In the genomic region with DNA sequence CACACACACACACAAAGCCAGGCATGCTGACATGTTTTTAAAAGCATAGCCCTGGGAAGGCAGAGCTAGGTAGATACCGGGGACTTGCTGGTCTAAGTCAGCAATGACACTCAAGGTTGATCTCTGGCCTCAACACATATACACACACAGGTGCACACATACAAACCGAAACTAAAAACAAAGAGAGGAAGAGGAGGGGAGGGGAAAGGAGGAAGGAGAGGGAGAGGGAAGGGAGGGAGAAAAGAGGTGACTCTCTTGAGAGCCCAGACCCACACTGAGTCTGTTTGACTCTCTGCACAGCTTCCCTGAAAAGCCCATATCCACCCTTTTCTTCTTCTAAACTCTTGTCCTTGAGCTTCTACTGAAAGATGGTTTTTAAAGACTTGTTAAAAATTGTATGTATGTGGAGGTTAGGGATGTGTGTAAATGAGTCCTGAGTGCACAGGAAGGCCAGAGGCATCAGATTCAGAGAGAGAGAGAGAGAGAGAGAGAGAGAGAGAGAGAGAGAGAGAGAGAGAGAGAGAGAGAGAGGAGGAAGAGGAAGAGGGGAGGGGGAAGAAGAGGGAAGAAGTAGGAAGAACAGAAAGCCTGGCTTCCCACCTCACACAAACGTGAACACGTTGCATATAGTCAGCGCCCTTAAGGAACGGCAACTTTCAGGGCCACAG, we compare ENCODE assay signal across 12 mouse cellular contexts. TPM values are rescaled to one million over a fixed set of nuclear protein-coding genes. Genes with fewer than 3 reads are reported as not detected.
DNase-seq lines count a peak whose midpoint lies in the region; ATAC-seq and TF ChIP-seq lines count a peak whose summit lies in the region.
"Had no signal": no experiment of that assay in that cellular context is flagged by ENCODE, and none has a peak within 500 bp of the region (broad histone marks: within the 10 kb centered on the region; RNA-seq: fewer than 3 reads in every experiment).

No protein-coding gene starts in this region.

- peak overlapping the region; percentile 29 for H3K4me2 ChIP-seq in heart, embryonic 16.5 days (ENCODE audit: low read depth, low read length)
- peak overlapping the region; percentile 69 for H3K4me2 ChIP-seq in liver, postnatal 0 days (ENCODE audit: low read depth, low read length)
- no peak overlapping the region for H3K4me2 ChIP-seq in hindbrain, postnatal 0 days (ENCODE audit: low read depth, low read length)
- H3K4me2 ChIP-seq: neural tube, embryonic 12.5 days had no signal

- peaks cover 4% of the 10 kb centered on the region for H3K4me1 ChIP-seq in heart, embryonic 16.5 days (ENCODE audit: control insufficient read depth, insufficient read depth, low read length)
- peaks cover 95% of the 10 kb centered on the region for H3K4me1 ChIP-seq in G1E (ENCODE audit: insufficient read depth, low read depth, low read length)
- peaks cover 41% of the 10 kb centered on the region for H3K4me1 ChIP-seq in liver, postnatal 0 days (ENCODE audit: insufficient read depth)
- no peaks in the 10 kb centered on the region for H3K4me1 ChIP-seq in hindbrain, postnatal 0 days (ENCODE audit: insufficient read depth, low read length)
- H3K4me1 ChIP-seq: neural tube, embryonic 12.5 days had no signal

- H3K36me3 ChIP-seq in heart, embryonic 16.5 days (ENCODE audit: control insufficient read depth, insufficient read depth): no peaks in the 10 kb centered on the region
- no peaks in the 10 kb centered on the region for H3K36me3 ChIP-seq in G1E (replicated peaks)
- no peaks in the 10 kb centered on the region for H3K36me3 ChIP-seq in liver, postnatal 0 days (replicated peaks; ENCODE audit: insufficient read depth, low read length)
- H3K36me3 ChIP-seq in hindbrain, postnatal 0 days (ENCODE audit: insufficient read depth, low read length): no peaks in the 10 kb centered on the region
- H3K36me3 ChIP-seq: neural tube, embryonic 12.5 days had no signal

- ATAC-seq in heart, embryonic 16.5 days (replicated peaks; ENCODE audit: extremely low read depth, insufficient read depth, low FRiP score): no peak
- no peak for ATAC-seq in G1E (ENCODE audit: extremely low read depth, insufficient number of reproducible peaks, low FRiP score, poor library complexity, severe bottlenecking)
- no peak for ATAC-seq in liver, postnatal 0 days
- no peak for ATAC-seq in hindbrain, postnatal 0 days
- ATAC-seq: forebrain, embryonic 14.5 days; Patski had no signal

- H3K4me3 ChIP-seq in heart, embryonic 16.5 days (ENCODE audit: low read length): no peak overlapping the region
- peak overlapping the region; percentile 63 for H3K4me3 ChIP-seq in G1E (ENCODE audit: low read depth, low read length)
- peak overlapping the region; percentile 26 for H3K4me3 ChIP-seq in liver, postnatal 0 days (ENCODE audit: low read depth, low read length)
- H3K4me3 ChIP-seq in hindbrain, postnatal 0 days (ENCODE audit: low read length): no peak overlapping the region
- H3K4me3 ChIP-seq: neural tube, embryonic 12.5 days had no signal

- H3K27me3 ChIP-seq in heart, embryonic 16.5 days (ENCODE audit: control insufficient read depth, insufficient read depth, low read length): no peaks in the 10 kb centered on the region
- no peaks in the 10 kb centered on the region for H3K27me3 ChIP-seq in G1E (ENCODE audit: insufficient read depth, low read length)
- H3K27me3 ChIP-seq in liver, postnatal 0 days (ENCODE audit: insufficient read depth, low read length): no peaks in the 10 kb centered on the region
- no peaks in the 10 kb centered on the region for H3K27me3 ChIP-seq in hindbrain, postnatal 0 days (ENCODE audit: insufficient read depth, low read length)
- H3K27me3 ChIP-seq: neural tube, embryonic 12.5 days; Patski had no signal

- no peaks in the 10 kb centered on the region for H3K9me3 ChIP-seq in heart, embryonic 16.5 days (replicated peaks; ENCODE audit: control insufficient read depth, low read length)
- no peaks in the 10 kb centered on the region for H3K9me3 ChIP-seq in G1E (replicated peaks)
- no peaks in the 10 kb centered on the region for H3K9me3 ChIP-seq in liver, postnatal 0 days (ENCODE audit: low read length)
- no peaks in the 10 kb centered on the region for H3K9me3 ChIP-seq in hindbrain, postnatal 0 days (ENCODE audit: low read length)
- H3K9me3 ChIP-seq: neural tube, embryonic 12.5 days had no signal

- TF ChIP-seq EP300 in liver, postnatal 0 days (IDR thresholded peaks at IDR 0.05; ENCODE audit: low read depth): no peak

- H3K9ac ChIP-seq in heart, embryonic 16.5 days (ENCODE audit: low read length): no peak overlapping the region
- H3K9ac ChIP-seq in liver, postnatal 0 days (replicated peaks): no peak overlapping the region
- H3K9ac ChIP-seq in hindbrain, postnatal 0 days (replicated peaks; ENCODE audit: low read length): no peak overlapping the region
- H3K9ac ChIP-seq: neural tube, embryonic 12.5 days had no signal

- no peak for DNase-seq in heart, adult 18-20 months
- DNase-seq in A20 (ENCODE audit: low read depth, low spot score) (peak; percentile 86), G1E (ENCODE audit: low spot score) (no peak)
- no peak for DNase-seq in liver, postnatal 0 days
- no peak for DNase-seq in adrenal gland, postnatal 25 days
- DNase-seq in hindbrain, postnatal 0 days (ENCODE audit: low spot score): no peak
- no peak for DNase-seq in left cerebral cortex, adult 8-10 months (ENCODE audit: low spot score in 2 of 2)
- DNase-seq: layer of hippocampus, postnatal 36 days had no signal

- TF ChIP-seq CTCF in G1E (IDR thresholded peaks at IDR 0.05; ENCODE audit: low read depth, low read length): no peak
- TF ChIP-seq CTCF in liver, postnatal 0 days (IDR thresholded peaks at IDR 0.05; ENCODE audit: low read depth): no peak
- TF ChIP-seq CTCF in hindbrain, postnatal 0 days (IDR thresholded peaks at IDR 0.05; ENCODE audit: low read depth): no peak

- peak overlapping the region; percentile 59 for H3K27ac ChIP-seq in heart, embryonic 16.5 days (ENCODE audit: low read length)
- peak overlapping the region; percentile 83 for H3K27ac ChIP-seq in liver, postnatal 0 days (ENCODE audit: low read depth)
- no peak overlapping the region for H3K27ac ChIP-seq in hindbrain, postnatal 0 days
- H3K27ac ChIP-seq: neural tube, embryonic 12.5 days had no signal

- WGBS in heart, embryonic 16.5 days: 58% methylated on average over 6 of the region's 6 CpGs
- 37% methylated on average over 6 of the region's 6 CpGs for WGBS in liver, postnatal 0 days (ENCODE audit: insufficient replicate concordance)
- 83% methylated on average over 6 of the region's 6 CpGs for WGBS in hindbrain, postnatal 0 days

RNA-seq across cellular contexts. Expression of a gene that starts 38.9 kb away (rescaled TPM):
- 67.3 and 72.1 TPM in 2 replicates for polyA plus RNA-seq in heart, embryonic 16.5 days (2015; fragmentation: Nextera tagmentation; extraction: Ambion mirVana)
- 1 to 10 TPM; 4.2 to 5.7 TPM for total RNA-seq in heart, adult 18-20 months (2021)
- total RNA-seq in G1E (2014; fragmentation: Nextera tagmentation) (125 and 160 TPM in 2 replicates), G1E (2017) (73.2 and 83.8 TPM in 2 replicates)
- 187 and 221 TPM in 2 replicates for polyA plus RNA-seq in G1E (2012)
- 39.9 and 43.4 TPM in 2 replicates for polyA plus RNA-seq in liver, postnatal 0 days (2015; fragmentation: Nextera tagmentation; extraction: Ambion mirVana)
- 28.3 and 32.4 TPM in 2 replicates for total RNA-seq in adrenal gland, postnatal 25 days (2021)
- total RNA-seq in hindbrain, postnatal 0 days (2014; rRNA removed): 11.4 and 16.2 TPM in 2 replicates
- polyA plus RNA-seq in hindbrain, postnatal 0 days (2015; fragmentation: Nextera tagmentation; extraction: Ambion mirVana): 26.4 and 27.2 TPM in 2 replicates
- total RNA-seq in left cerebral cortex, adult 8-10 months (2022): 10 to 100 TPM; 24.6 to 30.7 (median 27.3) TPM

RNA-seq across cellular contexts. Expression of a gene that starts 42.1 kb away (rescaled TPM):
- polyA plus RNA-seq in heart, embryonic 16.5 days (2015; fragmentation: Nextera tagmentation; extraction: Ambion mirVana): 1,934 and 2,252 TPM in 2 replicates
- total RNA-seq in heart, adult 18-20 months (2021): 1,000 to 10,000 TPM; 2,847 to 3,135 TPM
- 2,660 and 2,681 TPM in 2 replicates for total RNA-seq in G1E (2014; fragmentation: Nextera tagmentation)
- 936 and 1,016 TPM in 2 replicates for total RNA-seq in G1E (2017)
- 28,412 and 34,236 TPM in 2 replicates for polyA plus RNA-seq in G1E (2012)
- polyA plus RNA-seq in liver, postnatal 0 days (2015; fragmentation: Nextera tagmentation; extraction: Ambion mirVana): 4,793 and 5,083 TPM in 2 replicates
- 2,505 and 2,798 TPM in 2 replicates for total RNA-seq in adrenal gland, postnatal 25 days (2021)
- total RNA-seq in hindbrain, postnatal 0 days (2014; rRNA removed): 301 and 443 TPM in 2 replicates
- polyA plus RNA-seq in hindbrain, postnatal 0 days (2015; fragmentation: Nextera tagmentation; extraction: Ambion mirVana): 2,616 and 2,786 TPM in 2 replicates
- 1,000 to 10,000 TPM; 2,793 to 3,196 (median 2,896) TPM for total RNA-seq in left cerebral cortex, adult 8-10 months (2022)

Comparison
In these comparisons a context has a peak if more than half of its experiments do, and no peak if none do; other contexts are left out.
1. H3K4me3 ChIP-seq: peak in G1E (single experiment) and liver, postnatal 0 days (single experiment); none in heart, embryonic 16.5 days (single experiment) and hindbrain, postnatal 0 days (single experiment).